Mouse (Mus musculus): ENCODE results near the gene Gfod1.

The Gfod1 gene

GRCm38 (mm10) chr13:43230238-43230637 is 73.7 kb downstream of the Gfod1 start:
- Histone ChIP-seq H3K4me3 (replicated peaks; ENCODE audit: low read length) (no peak overlapping the region), H3K9me3 (ENCODE audit: low read length) (no peaks in the 10 kb centered on the region), H3K36me3 (ENCODE audit: insufficient read depth, low read length) (no peaks in the 10 kb centered on the region), H3K4me1 (replicated peaks; ENCODE audit: low read depth, low read length) (peaks cover 55% of the 10 kb centered on the region), H3K27me3 (ENCODE audit: insufficient read depth, low read length) (no peaks in the 10 kb centered on the region)
- TF ChIP-seq NANOG (IDR thresholded peaks at IDR 0.05; ENCODE audit: borderline replicate concordance, low read length) (no peak), CTCF (conservative IDR thresholded peaks at IDR 0.05; ENCODE audit: low read length) (no peak), POU5F1 (IDR thresholded peaks at IDR 0.05; ENCODE audit: borderline replicate concordance, low read length) (no peak)

GRCm38 (mm10) chr13:43229767-43230166 is 74.2 kb downstream of the Gfod1 start:
- Histone ChIP-seq H3K4me3 (replicated peaks; ENCODE audit: low read length) (no peak overlapping the region), H3K27me3 (ENCODE audit: insufficient read depth, low read length) (no peaks in the 10 kb centered on the region), H3K36me3 (ENCODE audit: insufficient read depth, low read length) (no peaks in the 10 kb centered on the region), H3K4me1 (replicated peaks; ENCODE audit: low read depth, low read length) (peaks cover 50% of the 10 kb centered on the region), H3K9me3 (ENCODE audit: low read length) (no peaks in the 10 kb centered on the region)
- TF ChIP-seq CTCF (conservative IDR thresholded peaks at IDR 0.05; ENCODE audit: low read length): no peak
- no peak for TF ChIP-seq POU5F1 (IDR thresholded peaks at IDR 0.05; ENCODE audit: borderline replicate concordance, low read length)
- TF ChIP-seq NANOG (IDR thresholded peaks at IDR 0.05; ENCODE audit: borderline replicate concordance, low read length): no peak

GRCm38 (mm10) chr13:43228141-43228540 is 75.8 kb downstream of the Gfod1 start:
- no peaks in the 10 kb centered on the region for H3K27me3 ChIP-seq (ENCODE audit: insufficient read depth, low read length)
- no peak overlapping the region for H3K4me3 ChIP-seq (replicated peaks; ENCODE audit: low read length)
- H3K4me1 ChIP-seq (replicated peaks; ENCODE audit: low read depth, low read length): peaks cover 34% of the 10 kb centered on the region
- no peak for TF ChIP-seq POU5F1 (IDR thresholded peaks at IDR 0.05; ENCODE audit: borderline replicate concordance, low read length)
- TF ChIP-seq NANOG (IDR thresholded peaks at IDR 0.05; ENCODE audit: borderline replicate concordance, low read length): no peak
- no peaks in the 10 kb centered on the region for H3K36me3 ChIP-seq (ENCODE audit: insufficient read depth, low read length)
- H3K9me3 ChIP-seq (ENCODE audit: low read length): no peaks in the 10 kb centered on the region

- Histone ChIP-seq H3K4me3 (replicated peaks; ENCODE audit: low read length) (no peak overlapping the region), H3K9me3 (ENCODE audit: low read length) (no peaks in the 10 kb centered on the region)
Measured at GRCm38 (mm10) chr13:43226041-43226440, 77.9 kb downstream of the Gfod1 start.

GRCm38 (mm10) chr13:43225161-43225560 is 78.8 kb downstream of the Gfod1 start:
- Histone ChIP-seq H3K36me3 (ENCODE audit: insufficient read depth, low read length) (no peaks in the 10 kb centered on the region), H3K4me1 (replicated peaks; ENCODE audit: low read depth, low read length) (peaks cover 5% of the 10 kb centered on the region), H3K27me3 (ENCODE audit: insufficient read depth, low read length) (no peaks in the 10 kb centered on the region), H3K4me3 (replicated peaks; ENCODE audit: low read length) (no peak overlapping the region), H3K9me3 (ENCODE audit: low read length) (no peaks in the 10 kb centered on the region)
- TF ChIP-seq NANOG (IDR thresholded peaks at IDR 0.05; ENCODE audit: borderline replicate concordance, low read length): no peak
- TF ChIP-seq CTCF (conservative IDR thresholded peaks at IDR 0.05; ENCODE audit: low read length): no peak
- TF ChIP-seq POU5F1 (IDR thresholded peaks at IDR 0.05; ENCODE audit: borderline replicate concordance, low read length): no peak

More at GRCm38 (mm10) chr13:43226041-43226440, 77.9 kb downstream of the Gfod1 start:
- H3K36me3 ChIP-seq (ENCODE audit: insufficient read depth, low read length): no peaks in the 10 kb centered on the region
- TF ChIP-seq NANOG (IDR thresholded peaks at IDR 0.05; ENCODE audit: borderline replicate concordance, low read length) (no peak), POU5F1 (IDR thresholded peaks at IDR 0.05; ENCODE audit: borderline replicate concordance, low read length) (no peak), CTCF (conservative IDR thresholded peaks at IDR 0.05; ENCODE audit: low read length) (no peak)
- no peaks in the 10 kb centered on the region for H3K27me3 ChIP-seq (ENCODE audit: insufficient read depth, low read length)
- peaks cover 13% of the 10 kb centered on the region for H3K4me1 ChIP-seq (replicated peaks; ENCODE audit: low read depth, low read length)

GRCm38 (mm10) chr13:43222084-43222483 is 81.9 kb downstream of the Gfod1 start:
- TF ChIP-seq NANOG (IDR thresholded peaks at IDR 0.05; ENCODE audit: borderline replicate concordance, low read length) (no peak), CTCF (conservative IDR thresholded peaks at IDR 0.05; ENCODE audit: low read length) (no peak), POU5F1 (IDR thresholded peaks at IDR 0.05; ENCODE audit: borderline replicate concordance, low read length) (no peak)
- Histone ChIP-seq H3K27me3 (ENCODE audit: insufficient read depth, low read length) (no peaks in the 10 kb centered on the region), H3K36me3 (ENCODE audit: insufficient read depth, low read length) (no peaks in the 10 kb centered on the region), H3K4me1 (replicated peaks; ENCODE audit: low read depth, low read length) (peaks cover 18% of the 10 kb centered on the region), H3K9me3 (ENCODE audit: low read length) (no peaks in the 10 kb centered on the region), H3K4me3 (replicated peaks; ENCODE audit: low read length) (no peak overlapping the region)

- H3K36me3 ChIP-seq (ENCODE audit: insufficient read depth, low read length): no peaks in the 10 kb centered on the region
- no peaks in the 10 kb centered on the region for H3K27me3 ChIP-seq (ENCODE audit: insufficient read depth, low read length)
- no peak overlapping the region for H3K4me3 ChIP-seq (replicated peaks; ENCODE audit: low read length)
- peaks cover 26% of the 10 kb centered on the region for H3K4me1 ChIP-seq (replicated peaks; ENCODE audit: low read depth, low read length)
- H3K9me3 ChIP-seq (ENCODE audit: low read length): no peaks in the 10 kb centered on the region
- TF ChIP-seq POU5F1 (IDR thresholded peaks at IDR 0.05; ENCODE audit: borderline replicate concordance, low read length): no peak
- TF ChIP-seq CTCF (conservative IDR thresholded peaks at IDR 0.05; ENCODE audit: low read length): no peak
- no peak for TF ChIP-seq NANOG (IDR thresholded peaks at IDR 0.05; ENCODE audit: borderline replicate concordance, low read length)
Measured at GRCm38 (mm10) chr13:43221290-43221689, 82.7 kb downstream of the Gfod1 start.

- Histone ChIP-seq H3K36me3 (ENCODE audit: insufficient read depth, low read length) (no peaks in the 10 kb centered on the region), H3K9me3 (ENCODE audit: low read length) (no peaks in the 10 kb centered on the region), H3K4me3 (replicated peaks; ENCODE audit: low read length) (no peak overlapping the region), H3K27me3 (ENCODE audit: insufficient read depth, low read length) (no peaks in the 10 kb centered on the region), H3K4me1 (replicated peaks; ENCODE audit: low read depth, low read length) (peaks cover 31% of the 10 kb centered on the region)
- no peak for TF ChIP-seq POU5F1 (IDR thresholded peaks at IDR 0.05; ENCODE audit: borderline replicate concordance, low read length)
- no peak for TF ChIP-seq NANOG (IDR thresholded peaks at IDR 0.05; ENCODE audit: borderline replicate concordance, low read length)
- no peak for TF ChIP-seq CTCF (conservative IDR thresholded peaks at IDR 0.05; ENCODE audit: low read length)
Measured at GRCm38 (mm10) chr13:43220635-43221034, 83.3 kb downstream of the Gfod1 start.

GRCm38 (mm10) chr13:43218764-43219163 is 85.2 kb downstream of the Gfod1 start:
- Histone ChIP-seq H3K27me3 (ENCODE audit: insufficient read depth, low read length) (no peaks in the 10 kb centered on the region), H3K4me1 (replicated peaks; ENCODE audit: low read depth, low read length) (peaks cover 44% of the 10 kb centered on the region), H3K4me3 (replicated peaks; ENCODE audit: low read length) (no peak overlapping the region), H3K36me3 (ENCODE audit: insufficient read depth, low read length) (no peaks in the 10 kb centered on the region), H3K9me3 (ENCODE audit: low read length) (no peaks in the 10 kb centered on the region)
- TF ChIP-seq NANOG (IDR thresholded peaks at IDR 0.05; ENCODE audit: borderline replicate concordance, low read length): no peak
- no peak for TF ChIP-seq CTCF (conservative IDR thresholded peaks at IDR 0.05; ENCODE audit: low read length)
- no peak for TF ChIP-seq POU5F1 (IDR thresholded peaks at IDR 0.05; ENCODE audit: borderline replicate concordance, low read length)
